Mouse (Mus musculus) regulatory T cell (primary cell): ENCODE measurements around the gene Foxp4.
"Not testable (repeated sequence)": the region's sequence is repeated elsewhere in the genome, so short reads cannot be mapped to it uniquely, and the experiment has no call there.

ENCODE experiments used
- in situ Hi-C: fragments of 300-600 bp; cut with MboI, MseI; formaldehyde crosslinking; loops from one replicate; pipeline ENCODE4 v1.15.1; 2025; ENCODE audit warnings: high pct_unique_total_duplicates

Foxp4 gene

GRCm38 (mm10) chr17:47855544-47855943, 68.9 kb downstream of the Foxp4 start:
- in situ Hi-C loops = no loop called here

GRCm38 (mm10) chr17:47854908-47855307, 69.5 kb downstream of the Foxp4 start:
- in situ Hi-C loops = no loop called here

- in situ Hi-C loops = no loop called here
Observed at GRCm38 (mm10) chr17:47853760-47854159, 70.7 kb downstream of the Foxp4 start.

- in situ Hi-C loops = no loop called here
Observed at GRCm38 (mm10) chr17:47853336-47853735, 71.1 kb downstream of the Foxp4 start.

- in situ Hi-C loops = not testable (repeated sequence)
Observed at GRCm38 (mm10) chr17:47851798-47852360, 72.6 kb downstream of the Foxp4 start.

GRCm38 (mm10) chr17:47850639-47851314, 73.7 kb downstream of the Foxp4 start:
- in situ Hi-C loops = no loop called here

- in situ Hi-C loops = no loop called here
Observed at GRCm38 (mm10) chr17:47850035-47850434, 74.4 kb downstream of the Foxp4 start.

GRCm38 (mm10) chr17:47847985-47848384, 76.5 kb downstream of the Foxp4 start:
- in situ Hi-C loops = no loop called here

GRCm38 (mm10) chr17:47845609-47846008, 78.8 kb downstream of the Foxp4 start:
- in situ Hi-C loops = no loop called here

- in situ Hi-C loops = no loop called here
Observed at GRCm38 (mm10) chr17:47843465-47843864, 81.0 kb downstream of the Foxp4 start.

- in situ Hi-C loops = no loop called here
Observed at GRCm38 (mm10) chr17:47841931-47842623, 82.4 kb downstream of the Foxp4 start.

GRCm38 (mm10) chr17:47841521-47841920, 82.9 kb downstream of the Foxp4 start:
- in situ Hi-C loops = no loop called here

- in situ Hi-C loops = no loop called here
Observed at GRCm38 (mm10) chr17:47837808-47838207, 86.6 kb downstream of the Foxp4 start.

- in situ Hi-C loops = no loop called here
Observed at GRCm38 (mm10) chr17:47834482-47834767, 90.0 kb downstream of the Foxp4 start, which contains the start of gene Mdfi. Gene Mdfi, minus strand, starts transcription at chr17:47834691.

- in situ Hi-C loops = no loop called here
Observed at GRCm38 (mm10) chr17:47833628-47834481, 90.6 kb downstream of the Foxp4 start.

GRCm38 (mm10) chr17:47833029-47833627, 91.3 kb downstream of the Foxp4 start:
- in situ Hi-C loops = no loop called here

GRCm38 (mm10) chr17:47832501-47833028, 91.9 kb downstream of the Foxp4 start:
- in situ Hi-C loops = no loop called here

- in situ Hi-C loops = no loop called here
Observed at GRCm38 (mm10) chr17:47831772-47832171, 92.7 kb downstream of the Foxp4 start.

GRCm38 (mm10) chr17:47831161-47831560, 93.3 kb downstream of the Foxp4 start:
- in situ Hi-C loops = no loop called here

- in situ Hi-C loops = no loop called here
Observed at GRCm38 (mm10) chr17:47821339-47821738, 103.1 kb downstream of the Foxp4 start.

GRCm38 (mm10) chr17:47818038-47818725, 106.3 kb downstream of the Foxp4 start:
- in situ Hi-C loops = loop anchor here (10.0 kb wide), 1 partner anchor 707 kb away; no protein-coding TSS in a partner anchor
